Mouse (Mus musculus) lung, embryonic 16.5 days (tissue): Measurements from ENCODE around the gene Gm21190. TPM values are rescaled to one million over a fixed set of nuclear protein-coding genes. Genes with fewer than 3 reads are reported as not detected.

ENCODE experiments used
- polyA plus RNA-seq: library from polyadenylated mRNA; unstranded; fragments of >200 nt; fragmentation: Nextera tagmentation; extraction: Ambion mirVana; gene quantifications from 2 replicates; pipeline ENCODE4 v1.2.1, GENCODE M21; 2015

The Gm21190 gene
- polyA plus RNA-seq, 1 experiment from 2014 or later = not detected

Other genes with a start within 250 kb of the Gm21190 start
- not detected in 2 replicates for gene Gm21149, start 52.7 kb downstream of the Gm21190 start, polyA plus RNA-seq
- not detected in 2 replicates for gene Gm21083, start 48.1 kb upstream of the Gm21190 start, polyA plus RNA-seq
- gene Speer4d, start 89.8 kb upstream of the Gm21190 start, polyA plus RNA-seq = not detected in 2 replicates
- gene 4930572O03Rik, start 127.8 kb upstream of the Gm21190 start, polyA plus RNA-seq = not detected in 2 replicates
- not detected in 2 replicates for gene Speer4c, start 185.0 kb upstream of the Gm21190 start, polyA plus RNA-seq